Mouse (Mus musculus): Measurements from ENCODE around the gene Agpat4. TPM values are rescaled to one million over a fixed set of nuclear protein-coding genes. Genes with fewer than 3 reads are reported as not detected.
A peak's percentile ranks its signal among the peaks of the same experiment; 100 is the strongest.

Agpat4 gene
- total and polyA plus RNA-seq, 2 experiments from 2014 or later = 53.6 to 56.6 TPM

GRCm38 (mm10) chr17:12228001-12228400 is 109.5 kb downstream of the Agpat4 start:
- H3K27ac ChIP-seq = no peak overlapping the region
- 74% methylated on average over 10 of the region's 10 CpGs for WGBS
- TF ChIP-seq CTCF (IDR thresholded peaks at IDR 0.05; ENCODE audit: low read depth) = no peak
- no peak overlapping the region for H3K4me2 ChIP-seq (ENCODE audit: low read depth, low read length)
- H3K4me3 ChIP-seq (ENCODE audit: low read length) = no peak overlapping the region
- DNase-seq (ENCODE audit: low spot score) (no peak), ATAC-seq (no peak)
- H3K9ac ChIP-seq (replicated peaks; ENCODE audit: low read length) = no peak overlapping the region
- H3K9me3 ChIP-seq (ENCODE audit: low read length) = no peaks in the 10 kb centered on the region
- no peaks in the 10 kb centered on the region for H3K27me3 ChIP-seq (ENCODE audit: insufficient read depth, low read length)
- peaks cover 52% of the 10 kb centered on the region for H3K36me3 ChIP-seq (ENCODE audit: insufficient read depth, low read length)
- no peaks in the 10 kb centered on the region for H3K4me1 ChIP-seq (ENCODE audit: insufficient read depth, low read length)

- ATAC-seq = no peak
- no peak for TF ChIP-seq CTCF (IDR thresholded peaks at IDR 0.05; ENCODE audit: low read depth)
- Histone ChIP-seq H3K9me3 (ENCODE audit: low read length) (no peaks in the 10 kb centered on the region), H3K4me2 (ENCODE audit: low read depth, low read length) (no peak overlapping the region), H3K4me3 (ENCODE audit: low read length) (no peak overlapping the region), H3K4me1 (ENCODE audit: insufficient read depth, low read length) (no peaks in the 10 kb centered on the region), H3K36me3 (ENCODE audit: insufficient read depth, low read length) (peaks cover 57% of the 10 kb centered on the region), H3K27me3 (ENCODE audit: insufficient read depth, low read length) (no peaks in the 10 kb centered on the region), H3K27ac (no peak overlapping the region), H3K9ac (replicated peaks; ENCODE audit: low read length) (no peak overlapping the region)
- WGBS = 88% methylated on average over 7 of the region's 7 CpGs
- DNase-seq (ENCODE audit: low spot score) = no peak
These were observed 110.0 kb downstream of the Agpat4 start for GRCm38 (mm10) chr17:12228471-12228870.

- TF ChIP-seq CTCF (IDR thresholded peaks at IDR 0.05; ENCODE audit: low read depth) = no peak
- H3K27ac ChIP-seq = no peak overlapping the region
- no peaks in the 10 kb centered on the region for H3K27me3 ChIP-seq (ENCODE audit: insufficient read depth, low read length)
- DNase-seq (ENCODE audit: low spot score) (no peak), ATAC-seq (no peak)
- H3K4me3 ChIP-seq (ENCODE audit: low read length) = no peak overlapping the region
- H3K4me2 ChIP-seq (ENCODE audit: low read depth, low read length) = no peak overlapping the region
- WGBS = 81% methylated on average over 9 of the region's 9 CpGs
- no peaks in the 10 kb centered on the region for H3K4me1 ChIP-seq (ENCODE audit: insufficient read depth, low read length)
- peaks cover 66% of the 10 kb centered on the region for H3K36me3 ChIP-seq (ENCODE audit: insufficient read depth, low read length)
- no peak overlapping the region for H3K9ac ChIP-seq (replicated peaks; ENCODE audit: low read length)
- no peaks in the 10 kb centered on the region for H3K9me3 ChIP-seq (ENCODE audit: low read length)
These were observed 111.3 kb downstream of the Agpat4 start for GRCm38 (mm10) chr17:12229756-12230155.

GRCm38 (mm10) chr17:12230167-12230566 is 111.7 kb downstream of the Agpat4 start:
- peak; percentile 59; the same call in 1 of the 2 replicates for ATAC-seq
- H3K27me3 ChIP-seq (ENCODE audit: insufficient read depth, low read length) = no peaks in the 10 kb centered on the region
- WGBS = 56% methylated on average over 6 of the region's 6 CpGs
- H3K9ac ChIP-seq (replicated peaks; ENCODE audit: low read length) = no peak overlapping the region
- no peaks in the 10 kb centered on the region for H3K4me1 ChIP-seq (ENCODE audit: insufficient read depth, low read length)
- DNase-seq (ENCODE audit: low spot score) = peak; percentile 55
- H3K27ac ChIP-seq = no peak overlapping the region
- TF ChIP-seq CTCF (IDR thresholded peaks at IDR 0.05; ENCODE audit: low read depth) = no peak
- H3K9me3 ChIP-seq (ENCODE audit: low read length) = no peaks in the 10 kb centered on the region
- no peak overlapping the region for H3K4me2 ChIP-seq (ENCODE audit: low read depth, low read length)
- peaks cover 71% of the 10 kb centered on the region for H3K36me3 ChIP-seq (ENCODE audit: insufficient read depth, low read length)
- H3K4me3 ChIP-seq (ENCODE audit: low read length) = no peak overlapping the region

GRCm38 (mm10) chr17:12231087-12231486 is 112.6 kb downstream of the Agpat4 start:
- Histone ChIP-seq H3K4me2 (ENCODE audit: low read depth, low read length) (no peak overlapping the region), H3K36me3 (ENCODE audit: insufficient read depth, low read length) (peaks cover 80% of the 10 kb centered on the region), H3K9me3 (ENCODE audit: low read length) (no peaks in the 10 kb centered on the region), H3K4me3 (ENCODE audit: low read length) (no peak overlapping the region), H3K27me3 (ENCODE audit: insufficient read depth, low read length) (no peaks in the 10 kb centered on the region), H3K4me1 (ENCODE audit: insufficient read depth, low read length) (no peaks in the 10 kb centered on the region), H3K27ac (no peak overlapping the region), H3K9ac (replicated peaks; ENCODE audit: low read length) (no peak overlapping the region)
- DNase-seq (ENCODE audit: low spot score) (no peak), ATAC-seq (no peak)
- no peak for TF ChIP-seq CTCF (IDR thresholded peaks at IDR 0.05; ENCODE audit: low read depth)
- WGBS = 96% methylated on average over 7 of the region's 7 CpGs

GRCm38 (mm10) chr17:12232724-12233123 is 114.2 kb downstream of the Agpat4 start:
- TF ChIP-seq CTCF (IDR thresholded peaks at IDR 0.05; ENCODE audit: low read depth) = no peak
- WGBS = 95% methylated on average over 6 of the region's 6 CpGs

GRCm38 (mm10) chr17:12240701-12241100 is 122.2 kb downstream of the Agpat4 start:
- Histone ChIP-seq H3K27ac (no peak overlapping the region), H3K4me1 (ENCODE audit: insufficient read depth, low read length) (no peaks in the 10 kb centered on the region), H3K4me3 (ENCODE audit: low read length) (no peak overlapping the region), H3K9ac (replicated peaks; ENCODE audit: low read length) (no peak overlapping the region), H3K36me3 (ENCODE audit: insufficient read depth, low read length) (peaks cover 61% of the 10 kb centered on the region), H3K27me3 (ENCODE audit: insufficient read depth, low read length) (no peaks in the 10 kb centered on the region), H3K9me3 (ENCODE audit: low read length) (no peaks in the 10 kb centered on the region), H3K4me2 (ENCODE audit: low read depth, low read length) (no peak overlapping the region)
- 95% methylated on average over 3 of the region's 3 CpGs for WGBS
- TF ChIP-seq CTCF (IDR thresholded peaks at IDR 0.05; ENCODE audit: low read depth) = no peak
- ATAC-seq (peak; percentile 29; the same call in 1 of the 2 replicates), DNase-seq (ENCODE audit: low spot score) (no peak)

More at GRCm38 (mm10) chr17:12232724-12233123, 114.2 kb downstream of the Agpat4 start:
- Histone ChIP-seq H3K9ac (replicated peaks; ENCODE audit: low read length) (no peak overlapping the region), H3K27me3 (ENCODE audit: insufficient read depth, low read length) (no peaks in the 10 kb centered on the region), H3K27ac (no peak overlapping the region), H3K36me3 (ENCODE audit: insufficient read depth, low read length) (peaks cover 83% of the 10 kb centered on the region), H3K4me1 (ENCODE audit: insufficient read depth, low read length) (no peaks in the 10 kb centered on the region), H3K4me2 (ENCODE audit: low read depth, low read length) (no peak overlapping the region), H3K4me3 (ENCODE audit: low read length) (no peak overlapping the region), H3K9me3 (ENCODE audit: low read length) (no peaks in the 10 kb centered on the region)
- ATAC-seq = no peak
- DNase-seq (ENCODE audit: low spot score) = no peak

All from hindbrain, postnatal 0 days (tissue).